Mouse (Mus musculus): ENCODE results near the gene Nf2.

DNA sequence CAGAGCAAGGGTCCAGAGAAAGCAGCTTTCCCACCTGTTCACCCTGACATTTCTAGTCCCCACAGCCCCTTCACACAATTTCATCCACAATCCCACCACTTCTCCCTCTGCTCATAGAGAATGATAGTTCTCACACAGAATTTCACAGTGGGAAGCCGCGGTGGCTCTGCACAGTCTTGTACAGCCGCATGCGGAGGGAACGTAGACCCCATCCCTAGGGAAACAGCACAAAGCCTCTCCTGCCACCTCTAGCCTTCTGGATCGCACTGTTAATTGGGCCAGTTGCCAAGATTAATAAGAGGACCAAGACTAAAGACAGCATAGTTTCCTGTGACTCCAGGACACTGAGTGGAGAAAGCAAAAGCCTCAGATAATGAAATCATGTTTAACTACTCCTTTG lies 57.8 kb downstream of the Nf2 start:
- no peak for TF ChIP-seq POLR2A (IDR thresholded peaks at IDR 0.05; ENCODE audit: low read depth, low read length)
- no peak for TF ChIP-seq E2F4 (IDR thresholded peaks at IDR 0.05; ENCODE audit: insufficient replicate concordance, low read depth, low read length)
- TF ChIP-seq USF1 (IDR thresholded peaks at IDR 0.05; ENCODE audit: low read depth, low read length): no peak

Measured in CH12.LX (cell line).